Mouse (Mus musculus): ENCODE measurements around the gene Hsf5. TPM values are rescaled to one million over a fixed set of nuclear protein-coding genes. Genes with fewer than 3 reads are reported as not detected.
A peak's percentile ranks its signal among the peaks of the same experiment; 100 is the strongest.

Gene Hsf5
- polyA plus RNA-seq, 1 experiment from 2014 or later, result 0.05 TPM

DNA sequence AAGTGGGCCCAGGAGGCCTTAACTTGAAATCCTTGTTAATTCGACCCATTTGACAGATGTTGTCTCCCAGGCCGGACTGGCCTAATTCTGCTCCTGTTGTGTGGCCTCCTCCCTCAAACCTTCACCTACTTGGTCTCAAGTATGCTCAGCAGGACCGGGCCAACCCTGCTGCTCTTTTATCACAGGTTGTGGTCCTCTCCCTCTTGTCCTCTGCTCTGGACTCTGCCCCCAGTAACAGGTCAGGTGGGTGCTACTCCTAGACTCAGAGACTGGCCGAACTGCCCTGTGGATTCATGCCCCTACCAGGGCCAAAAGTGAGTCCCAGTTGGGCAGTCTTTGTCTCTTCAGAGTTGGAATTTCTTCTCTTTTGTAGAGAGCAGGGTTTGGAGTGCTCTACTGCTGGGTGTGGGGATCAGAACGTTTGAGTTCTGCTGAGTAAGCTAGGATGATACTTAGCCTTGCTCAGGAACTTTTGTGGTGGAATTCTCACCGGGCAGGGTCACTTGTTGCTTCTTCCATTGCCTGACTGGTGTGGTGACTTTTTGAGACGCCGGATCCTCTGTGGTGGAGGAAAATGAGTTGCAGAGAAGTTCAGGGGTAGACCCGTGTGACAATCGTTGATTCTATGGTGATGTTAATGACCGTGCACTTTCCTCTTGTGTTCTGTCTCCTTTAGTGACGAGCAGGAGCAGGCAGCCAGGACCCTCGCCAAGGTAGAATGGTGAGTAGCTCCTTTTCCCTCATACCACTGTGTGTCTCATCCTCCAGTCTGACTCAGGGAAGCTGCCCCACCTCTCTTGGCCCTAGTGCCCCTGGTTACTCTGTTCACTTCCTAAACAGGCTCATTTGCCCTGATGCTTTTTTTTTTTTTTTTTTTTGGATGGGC is 24.0 kb upstream of the Hsf5 start:
- Histone ChIP-seq H3K27me3 (replicated peaks; ENCODE audit: insufficient read depth, low read length) (no peaks in the 10 kb centered on the region), H3K4me1 (ENCODE audit: insufficient read depth, low read depth, low read length) (peaks cover 34% of the 10 kb centered on the region), H3K9me3 (ENCODE audit: low read length) (no peaks in the 10 kb centered on the region), H3K27ac (ENCODE audit: low read length) (peak overlapping the region; percentile 88), H3K9ac (replicated peaks; ENCODE audit: low read depth) (peak overlapping the region; percentile 62), H3K4me3 (ENCODE audit: low read depth, low read length) (peak overlapping the region; percentile 61), H3K4me2 (replicated peaks; ENCODE audit: low read depth, low read length) (peak overlapping the region; percentile 64), H3K36me3 (ENCODE audit: insufficient read depth, low read length) (peaks cover 7% of the 10 kb centered on the region; the same call in 1 of the 2 replicates)
- no peak for ATAC-seq
- TF ChIP-seq EP300 (IDR thresholded peaks at IDR 0.05), result no peak
- TF ChIP-seq CTCF (IDR thresholded peaks at IDR 0.05), result no peak
- WGBS, result 22% methylated on average over 13 of the region's 13 CpGs
- peak; percentile 10 for DNase-seq (ENCODE audit: low spot score)

DNA sequence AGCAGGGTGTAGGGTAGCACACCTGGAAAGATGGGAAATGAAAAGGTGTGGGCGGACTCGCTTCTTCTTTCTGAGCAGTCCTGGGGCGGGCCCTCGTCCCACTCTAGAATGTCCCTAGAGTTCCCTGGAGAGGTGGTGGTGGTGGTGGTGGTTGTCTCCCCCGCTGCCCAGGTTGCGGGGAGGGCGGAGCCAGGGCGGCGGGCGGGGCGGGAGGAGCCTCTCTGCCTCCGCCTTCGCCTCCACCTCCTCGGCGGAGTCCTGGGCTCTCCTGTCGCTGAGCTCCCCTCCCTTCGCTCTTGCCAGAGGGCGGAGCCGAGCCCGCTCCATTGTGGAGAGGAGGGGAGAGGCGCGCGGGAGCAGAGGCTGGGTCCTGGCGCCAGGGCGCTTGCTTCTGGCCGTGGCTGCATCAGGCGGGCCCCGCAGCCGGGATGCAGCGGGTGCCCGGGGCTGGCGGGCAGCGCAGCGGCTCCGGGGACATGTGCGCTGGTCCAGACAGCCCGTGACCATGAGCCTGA is 21.6 kb upstream of the Hsf5 start:
- DNase-seq (ENCODE audit: low spot score), result peak; percentile 97

DNA sequence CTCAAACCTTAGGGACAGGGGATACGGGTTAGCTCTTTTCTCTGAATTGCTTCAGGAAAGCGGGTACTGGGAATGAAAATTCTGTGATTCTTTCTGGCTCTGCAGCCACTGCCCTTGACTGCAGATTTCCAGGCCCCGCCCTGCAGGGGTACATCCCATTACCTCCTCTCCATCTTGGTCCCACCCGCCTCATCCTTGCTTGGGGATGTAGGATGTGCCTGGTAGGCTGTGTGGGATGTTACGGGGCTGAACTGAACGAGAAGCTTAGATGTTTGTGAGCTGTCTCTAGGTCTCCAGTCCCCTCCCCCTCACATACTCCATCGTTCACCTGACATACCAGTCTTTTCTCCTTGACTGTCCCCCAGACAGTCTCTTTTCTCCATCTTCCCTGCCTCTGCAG is 21.0 kb upstream of the Hsf5 start:
- peak overlapping the region; percentile 51 for H3K9ac ChIP-seq (replicated peaks; ENCODE audit: low read depth)
- peaks cover 17% of the 10 kb centered on the region; the same call in 1 of the 2 replicates for H3K4me1 ChIP-seq (ENCODE audit: insufficient read depth, low read depth, low read length)
- H3K36me3 ChIP-seq (ENCODE audit: insufficient read depth, low read length), result peaks cover 33% of the 10 kb centered on the region
- DNase-seq (ENCODE audit: low spot score) (peak; percentile 38), ATAC-seq (no peak)
- peak overlapping the region; percentile 97 for H3K4me2 ChIP-seq (replicated peaks; ENCODE audit: low read depth, low read length)
- 5% methylated on average over 7 of the region's 7 CpGs for WGBS
- H3K9me3 ChIP-seq (ENCODE audit: low read length), result no peaks in the 10 kb centered on the region
- H3K4me3 ChIP-seq (ENCODE audit: low read depth, low read length), result peak overlapping the region; percentile 51
- no peak for TF ChIP-seq EP300 (IDR thresholded peaks at IDR 0.05)
- no peaks in the 10 kb centered on the region for H3K27me3 ChIP-seq (replicated peaks; ENCODE audit: insufficient read depth, low read length)
- H3K27ac ChIP-seq (ENCODE audit: low read length), result peak overlapping the region; percentile 72

More for the DNA sequence above, 21.6 kb upstream of the Hsf5 start:
- ATAC-seq, result peak; percentile 27
- H3K4me2 ChIP-seq (replicated peaks; ENCODE audit: low read depth, low read length), result peak overlapping the region; percentile 97
- peak overlapping the region; percentile 51 for H3K9ac ChIP-seq (replicated peaks; ENCODE audit: low read depth)
- H3K36me3 ChIP-seq (ENCODE audit: insufficient read depth, low read length), result peaks cover 27% of the 10 kb centered on the region
- H3K27ac ChIP-seq (ENCODE audit: low read length), result peak overlapping the region; percentile 72
- WGBS, result 4% methylated on average over 8 of the region's 37 CpGs
- H3K9me3 ChIP-seq (ENCODE audit: low read length), result no peaks in the 10 kb centered on the region
- H3K4me3 ChIP-seq (ENCODE audit: low read depth, low read length), result peak overlapping the region; percentile 51
- no peaks in the 10 kb centered on the region for H3K27me3 ChIP-seq (replicated peaks; ENCODE audit: insufficient read depth, low read length)
- TF ChIP-seq CTCF (IDR thresholded peaks at IDR 0.05), result peak; percentile 38; the same call in 1 of the 2 replicates
- TF ChIP-seq EP300 (IDR thresholded peaks at IDR 0.05), result no peak
- peaks cover 20% of the 10 kb centered on the region; the same call in 1 of the 2 replicates for H3K4me1 ChIP-seq (ENCODE audit: insufficient read depth, low read depth, low read length)

DNA sequence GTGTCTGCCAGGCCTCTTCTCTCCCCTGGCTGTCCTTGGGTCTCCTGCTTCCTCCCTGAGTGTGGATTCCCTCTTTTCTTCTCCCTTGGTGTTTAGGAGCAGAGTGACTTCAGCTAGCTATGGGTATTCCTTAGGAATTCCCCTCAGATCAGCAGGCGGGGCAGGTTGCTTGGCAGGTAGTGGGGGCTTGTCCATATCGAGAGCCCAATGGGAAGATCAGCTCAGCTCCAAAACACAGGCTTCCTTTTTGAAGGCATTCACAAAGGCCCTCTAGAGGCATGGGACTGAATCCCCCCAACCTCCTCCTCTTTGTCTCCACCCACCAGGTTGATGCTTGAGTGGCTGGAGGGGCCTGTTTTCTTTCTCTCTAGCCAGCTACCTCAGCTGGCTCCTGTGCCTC is 20.5 kb upstream of the Hsf5 start:
- no peak overlapping the region for H3K9ac ChIP-seq (replicated peaks; ENCODE audit: low read depth)
- no peak overlapping the region for H3K27ac ChIP-seq (ENCODE audit: low read length)
- peaks cover 38% of the 10 kb centered on the region for H3K36me3 ChIP-seq (ENCODE audit: insufficient read depth, low read length)

DNA sequence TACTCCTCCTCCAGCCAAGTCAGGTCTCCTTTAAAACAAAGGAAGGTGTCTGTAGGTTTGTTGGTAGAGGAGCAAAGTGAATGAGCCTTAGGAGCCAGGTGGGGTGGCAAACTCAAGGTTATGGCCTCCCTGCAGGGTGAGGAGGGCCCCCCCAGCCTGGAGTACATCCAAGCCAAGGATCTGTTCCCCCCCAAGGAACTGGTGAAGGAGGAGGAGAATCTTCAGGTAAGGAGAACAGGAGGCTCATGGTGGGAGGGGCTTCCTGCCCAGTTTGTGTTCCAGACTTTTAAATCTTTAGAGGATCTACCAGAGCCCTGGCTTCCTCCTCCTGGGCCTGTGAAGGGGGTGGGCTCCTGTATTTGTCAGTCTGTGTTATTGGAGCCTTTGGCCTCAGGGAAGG is 19.9 kb upstream of the Hsf5 start:
- H3K9me3 ChIP-seq (ENCODE audit: low read length), result no peaks in the 10 kb centered on the region
- no peak for TF ChIP-seq CTCF (IDR thresholded peaks at IDR 0.05)
- no peak for TF ChIP-seq EP300 (IDR thresholded peaks at IDR 0.05)
- no peak overlapping the region for H3K27ac ChIP-seq (ENCODE audit: low read length)
- ATAC-seq (no peak), DNase-seq (ENCODE audit: low spot score) (no peak)
- H3K27me3 ChIP-seq (replicated peaks; ENCODE audit: insufficient read depth, low read length), result no peaks in the 10 kb centered on the region
- H3K36me3 ChIP-seq (ENCODE audit: insufficient read depth, low read length), result peaks cover 41% of the 10 kb centered on the region
- no peak overlapping the region for H3K4me2 ChIP-seq (replicated peaks; ENCODE audit: low read depth, low read length)
- no peak overlapping the region for H3K4me3 ChIP-seq (ENCODE audit: low read depth, low read length)
- no peak overlapping the region for H3K9ac ChIP-seq (replicated peaks; ENCODE audit: low read depth)
- H3K4me1 ChIP-seq (ENCODE audit: insufficient read depth, low read depth, low read length), result peaks cover 17% of the 10 kb centered on the region; the same call in 1 of the 2 replicates

More for the DNA sequence above, 20.5 kb upstream of the Hsf5 start:
- whole genome bisulfite sequencing, result 26% methylated on average over 2 of the region's 2 CpGs
- no peak for ATAC-seq
- H3K9me3 ChIP-seq (ENCODE audit: low read length), result no peaks in the 10 kb centered on the region
- DNase-seq (ENCODE audit: low spot score), result no peak
- H3K4me1 ChIP-seq (ENCODE audit: insufficient read depth, low read depth, low read length), result peaks cover 17% of the 10 kb centered on the region; the same call in 1 of the 2 replicates
- H3K4me2 ChIP-seq (replicated peaks; ENCODE audit: low read depth, low read length), result peak overlapping the region; percentile 97; the same call in 1 of the 2 replicates
- no peak overlapping the region for H3K4me3 ChIP-seq (ENCODE audit: low read depth, low read length)
- TF ChIP-seq CTCF (IDR thresholded peaks at IDR 0.05), result no peak
- no peak for TF ChIP-seq EP300 (IDR thresholded peaks at IDR 0.05)
- no peaks in the 10 kb centered on the region for H3K27me3 ChIP-seq (replicated peaks; ENCODE audit: insufficient read depth, low read length)

DNA sequence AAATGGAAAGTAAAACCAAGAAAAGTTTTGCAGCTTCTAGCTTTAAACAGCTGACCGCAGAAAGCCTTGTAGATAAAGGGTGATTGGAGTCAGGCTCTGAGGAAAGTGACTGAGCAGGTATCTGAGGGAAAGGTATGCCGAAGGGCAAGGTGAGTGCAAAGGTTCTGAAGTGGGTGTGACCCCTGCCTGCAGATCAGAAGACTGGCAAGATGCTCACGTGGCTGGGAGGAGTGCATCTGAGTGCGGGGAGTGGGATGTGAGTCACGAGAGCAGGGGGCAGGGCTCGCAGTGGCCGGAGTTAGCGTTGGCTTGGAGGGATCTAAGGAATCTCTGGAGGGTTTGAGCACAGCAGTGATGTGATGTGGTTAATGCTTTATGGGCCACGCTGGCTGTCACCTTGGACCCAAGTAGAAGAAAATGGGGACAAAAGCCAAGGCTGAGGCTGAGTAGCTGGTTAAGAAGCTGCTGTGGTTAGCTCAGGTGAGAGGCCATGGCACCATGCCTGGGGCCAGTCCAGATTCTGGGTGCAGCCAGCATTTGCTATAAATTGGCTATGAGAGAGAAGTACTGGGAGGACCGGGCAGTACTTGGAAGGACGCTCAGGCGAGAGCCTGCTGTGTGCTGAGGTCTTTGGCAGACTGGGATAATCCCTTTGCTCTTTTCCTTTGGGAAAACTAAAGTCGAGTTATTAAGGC is 17.4 kb upstream of the Hsf5 start:
- DNase-seq (ENCODE audit: low spot score) (no peak), ATAC-seq (no peak)
- no peak overlapping the region for H3K27ac ChIP-seq (ENCODE audit: low read length)
- H3K27me3 ChIP-seq (replicated peaks; ENCODE audit: insufficient read depth, low read length), result no peaks in the 10 kb centered on the region
- no peak overlapping the region for H3K9ac ChIP-seq (replicated peaks; ENCODE audit: low read depth)
- 82% methylated on average over 13 of the region's 13 CpGs for WGBS
- H3K4me2 ChIP-seq (replicated peaks; ENCODE audit: low read depth, low read length), result no peak overlapping the region
- peaks cover 6% of the 10 kb centered on the region; the same call in 1 of the 2 replicates for H3K4me1 ChIP-seq (ENCODE audit: insufficient read depth, low read depth, low read length)
- H3K36me3 ChIP-seq (ENCODE audit: insufficient read depth, low read length), result peaks cover 62% of the 10 kb centered on the region
- H3K9me3 ChIP-seq (ENCODE audit: low read length), result no peaks in the 10 kb centered on the region
- no peak for TF ChIP-seq CTCF (IDR thresholded peaks at IDR 0.05)
- TF ChIP-seq EP300 (IDR thresholded peaks at IDR 0.05), result no peak
- H3K4me3 ChIP-seq (ENCODE audit: low read depth, low read length), result no peak overlapping the region
